Mouse (Mus musculus) brain, embryonic 14.5 days (tissue): ENCODE measurements at regions not wholly inside any gene's neighbourhood (a gene's known extent, or its start where the extent isn't known, plus 50 kb on each side); places are given as distances from the start of the nearest gene placed in this dataset.

Experiments used
- DNase-seq: peaks from one replicate; pipeline ENCODE4 v3.0.0-alpha.2; 2011; ENCODE audit warnings: low read depth
- CTCF ChIP-seq: fragments of 200-500 bp; IDR thresholded peaks from 2 replicates; pipeline ENCODE4 v1.5.1; 2012; ENCODE audit warnings: inconsistent platforms, mild to moderate bottlenecking, moderate library complexity, borderline replicate concordance; ENCODE audit not compliant: insufficient read depth, insufficient read length; ENCODE audit errors: extremely low read depth
- POLR2A ChIP-seq: fragments of 200-500 bp; IDR thresholded peaks from 2 replicates; pipeline ENCODE4 v1.6.1; 2012; ENCODE audit warnings: mild to moderate bottlenecking, inconsistent platforms, borderline replicate concordance; ENCODE audit not compliant: poor library complexity, insufficient read depth, insufficient read length, severe bottlenecking; ENCODE audit errors: extremely low read depth

- DNase-seq = no peak
- TF ChIP-seq POLR2A (no peak), CTCF (no peak)
These were observed 117.7 kb downstream of the Pah start for GRCm38 (mm10) chr10:87639339-87639738.

GRCm38 (mm10) chr10:87649091-87649490, 127.5 kb downstream of the Pah start:
- peak; percentile 71 for DNase-seq
- TF ChIP-seq CTCF (peak; percentile 64; the same call in 1 of the 2 replicates), POLR2A (no peak)

- peak; percentile 67 for DNase-seq
- TF ChIP-seq POLR2A (no peak), CTCF (no peak)
These were observed 130.6 kb downstream of the Pah start for GRCm38 (mm10) chr10:87652139-87652740.

DNA sequence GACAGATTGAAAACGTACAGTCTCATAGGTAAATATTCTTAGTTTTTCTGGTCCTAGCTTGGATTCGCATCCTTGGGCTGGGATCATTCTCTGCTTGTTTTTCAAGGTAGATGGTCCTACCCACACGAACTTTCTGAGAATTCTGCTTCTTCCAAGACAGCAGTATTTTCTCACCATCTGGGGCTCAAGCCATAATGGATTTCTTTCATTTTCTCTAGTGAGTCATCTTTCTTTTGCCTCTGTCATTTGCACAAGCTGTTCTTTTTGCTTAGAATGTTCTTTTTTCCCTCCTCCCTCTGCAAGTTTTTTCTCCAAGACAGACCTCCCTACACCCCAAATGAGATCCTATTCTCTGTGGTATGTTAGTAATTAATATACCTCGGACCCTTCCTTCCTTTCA, 132.5 kb downstream of the Pah start:
- DNase-seq = no peak
- TF ChIP-seq POLR2A (no peak), CTCF (no peak)

DNA sequence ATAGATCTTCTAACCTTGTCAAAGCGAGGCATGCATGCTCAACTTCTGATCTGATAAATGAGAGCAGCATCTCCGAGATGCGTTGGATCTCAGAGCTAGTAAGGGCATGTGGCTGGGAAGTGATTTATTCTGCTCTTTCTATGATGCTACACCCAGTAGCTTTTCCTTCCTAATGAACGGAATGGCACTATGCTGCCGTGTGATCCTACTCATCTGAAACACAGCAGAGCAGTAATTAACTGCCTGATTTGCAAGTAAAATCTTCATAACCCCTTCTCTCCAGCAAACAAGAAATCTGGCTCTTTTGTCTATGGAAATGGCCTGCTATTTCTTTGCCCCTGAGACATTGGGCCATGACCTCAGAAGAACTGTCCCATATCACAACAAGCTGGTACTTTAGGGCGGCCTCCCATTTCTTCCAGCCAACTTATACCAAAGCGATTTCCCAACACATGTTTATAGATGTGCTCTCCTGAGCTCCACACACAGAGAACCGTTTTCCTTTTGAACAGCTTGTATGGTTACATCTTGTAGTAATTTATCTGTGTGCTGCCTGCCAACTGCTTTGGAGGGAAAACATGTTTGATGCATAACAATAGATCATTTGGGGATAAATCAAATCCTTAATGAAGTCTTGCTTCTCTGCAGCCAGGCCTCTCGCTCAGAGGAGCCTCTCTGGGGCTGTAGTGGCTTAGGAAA, 144.6 kb downstream of the Pah start:
- peak; percentile 88 for DNase-seq
- TF ChIP-seq POLR2A (no peak), CTCF (no peak)

- DNase-seq = peak; percentile 80
- TF ChIP-seq POLR2A = no peak
These were observed 145.3 kb downstream of the Pah start for GRCm38 (mm10) chr10:87666719-87667387.

- TF ChIP-seq CTCF = no peak
- TF ChIP-seq POLR2A = no peak
- peak; percentile 9 for DNase-seq
These were observed 146.1 kb downstream of the Pah start for GRCm38 (mm10) chr10:87667651-87668140.

DNA sequence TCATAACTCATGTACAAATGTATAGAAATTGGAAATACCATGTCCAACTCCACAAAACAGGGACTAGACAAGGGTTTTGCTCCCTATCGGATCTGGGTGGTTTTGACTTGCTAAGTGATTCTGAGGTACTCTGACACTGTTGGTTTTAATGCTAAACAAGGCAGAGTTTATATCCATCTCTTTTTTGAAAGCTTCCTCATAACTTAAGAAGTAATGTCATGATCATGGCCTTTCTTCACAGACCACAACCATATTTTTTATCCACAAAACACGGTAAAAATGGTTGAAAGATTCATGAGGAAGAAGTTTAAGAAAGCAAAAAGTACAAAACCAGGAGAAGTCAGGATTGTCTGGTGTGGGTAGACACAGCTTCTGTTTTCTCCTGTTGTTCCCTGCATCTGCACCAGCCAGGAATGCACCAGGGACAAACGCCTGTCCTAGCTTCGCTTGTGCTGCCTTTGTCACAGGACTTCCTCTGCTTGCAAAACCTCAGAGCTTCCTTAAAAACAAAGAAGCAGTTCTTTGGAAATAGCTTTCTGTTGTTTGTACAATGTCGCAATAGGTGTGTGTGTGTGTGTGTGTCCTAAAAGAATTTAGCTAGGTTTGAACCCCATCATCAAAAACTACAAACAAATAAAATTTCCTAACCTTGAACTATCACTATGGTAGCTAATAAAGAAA, 153.3 kb downstream of the Pah start:
- TF ChIP-seq CTCF = no peak
- no peak for TF ChIP-seq POLR2A
- no peak for DNase-seq

DNA sequence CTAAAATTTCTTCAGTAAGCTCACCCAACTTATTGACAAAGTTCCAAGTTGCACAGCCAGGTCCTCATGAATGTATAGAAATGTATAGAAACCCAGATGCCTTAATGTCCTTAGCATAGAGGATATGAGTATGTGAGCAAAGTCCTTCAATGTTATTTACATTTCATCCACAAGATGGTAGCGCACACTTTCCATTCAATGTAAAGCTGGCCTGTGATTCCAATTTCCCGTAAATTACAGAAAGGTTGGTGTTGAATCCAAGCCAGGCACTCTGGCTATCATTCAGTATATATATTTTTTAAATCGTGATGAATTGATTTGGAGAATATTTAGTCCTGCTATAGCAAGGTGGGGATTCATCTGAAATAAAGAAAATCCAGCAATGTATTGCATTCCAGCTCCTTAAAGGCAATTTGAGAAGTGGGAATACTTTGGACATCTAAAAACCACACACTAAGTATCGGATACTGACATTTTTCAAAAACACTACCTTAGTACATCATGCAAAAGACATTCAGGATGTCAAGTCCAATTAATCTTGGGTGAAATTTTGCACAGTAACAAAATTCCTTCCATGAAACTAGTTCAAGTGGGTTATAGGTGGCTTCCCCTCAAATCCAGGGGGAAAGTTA, 154.6 kb downstream of the Pah start:
- peak; percentile 47 for DNase-seq
- no peak for TF ChIP-seq POLR2A
- no peak for TF ChIP-seq CTCF

GRCm38 (mm10) chr10:87678984-87679383, 157.4 kb downstream of the Pah start:
- no peak for TF ChIP-seq CTCF
- no peak for TF ChIP-seq POLR2A
- no peak for DNase-seq

DNA sequence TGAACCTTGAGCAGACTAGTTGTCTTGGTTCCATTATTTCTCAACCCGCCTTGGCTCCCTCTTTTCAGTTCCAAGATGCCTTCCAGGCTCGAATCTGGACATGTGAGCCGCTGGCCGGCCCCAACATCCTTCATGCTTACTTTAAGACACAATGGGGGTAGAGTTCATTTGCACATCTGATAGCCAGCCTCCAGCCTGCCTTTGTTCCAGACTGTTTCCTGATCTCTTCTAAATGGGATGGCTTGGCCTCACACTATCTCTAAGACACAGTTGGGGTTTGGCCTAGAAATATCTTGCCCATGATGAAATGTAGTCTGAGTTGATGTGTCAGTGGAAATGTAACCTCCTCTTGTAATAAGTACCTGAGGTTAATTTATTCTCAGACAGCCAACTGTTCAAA, 164.7 kb downstream of the Pah start:
- DNase-seq = no peak
- TF ChIP-seq CTCF (no peak), POLR2A (no peak)

- TF ChIP-seq CTCF = no peak
- no peak for DNase-seq
These were observed 165.2 kb downstream of the Pah start for GRCm38 (mm10) chr10:87686785-87687184.

DNA sequence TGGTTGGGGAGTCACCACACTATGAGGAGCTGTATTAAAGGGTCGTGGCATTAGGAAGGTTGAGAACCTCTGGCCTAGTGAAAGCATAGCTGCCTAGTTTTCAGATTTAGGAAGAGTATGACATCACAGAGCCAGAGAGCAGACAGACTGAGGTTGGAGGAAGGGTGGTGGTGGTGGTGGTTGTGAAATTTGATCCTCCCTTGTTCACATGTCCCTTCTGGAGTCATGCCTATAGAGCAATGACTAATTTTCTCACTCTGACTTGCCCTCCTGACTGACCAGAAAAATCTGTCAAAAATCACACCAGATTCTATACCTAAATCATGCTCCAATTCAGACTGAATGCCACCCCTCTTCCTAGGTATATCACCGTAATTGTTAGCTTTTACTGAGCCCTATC, 166.2 kb downstream of the Pah start:
- TF ChIP-seq POLR2A (no peak), CTCF (no peak)
- DNase-seq = no peak
